Comparison of ENCODE assay signal across 9 mouse cellular contexts in genomic region chr2:113654583-113654982, GRCm38 (mm10).
DNase-seq lines count a peak whose midpoint lies in the region; ATAC-seq lines count a peak whose summit lies in the region.
"Had no signal": no experiment of that assay in that cellular context is flagged by ENCODE, and none has a peak within 500 bp of the region (broad histone marks: within the 10 kb centered on the region; RNA-seq: fewer than 3 reads in every experiment).

No protein-coding gene starts in this region.

- DNase-seq in kidney, adult 8-10 months, result no peak
- peak; percentile 53 for DNase-seq in adipocyte (ENCODE audit: low spot score)
- DNase-seq in cerebellum, adult 9-10 months, result peak; percentile 70
- DNase-seq in urinary bladder, adult 2 months (ENCODE audit: low spot score), result no peak
- no peak for DNase-seq in urinary bladder, postnatal 25 days (ENCODE audit: low spot score)
- no peak for DNase-seq in left cerebral cortex, postnatal 14 days (ENCODE audit: low spot score in 2 of 2)

- 0 out of 2 replicates have a peak, but pooled peaks have one; percentile 36 for ATAC-seq in kidney, embryonic 15.5 days (replicated peaks; ENCODE audit: low FRiP score)
- ATAC-seq in lung, embryonic 15.5 days (ENCODE audit: borderline replicate concordance, extremely low read depth, low FRiP score, low TSS enrichment), result peak; percentile 90

- H3K27me3 ChIP-seq in kidney, embryonic 15.5 days, result no peaks in the 10 kb centered on the region
- H3K27me3 ChIP-seq in lung, embryonic 15.5 days, result no peaks in the 10 kb centered on the region

- no peaks in the 10 kb centered on the region for H3K36me3 ChIP-seq in kidney, embryonic 15.5 days
- no peaks in the 10 kb centered on the region for H3K36me3 ChIP-seq in lung, embryonic 15.5 days
- H3K36me3 ChIP-seq: G1E had no signal

- no peak overlapping the region for H3K4me3 ChIP-seq in kidney, embryonic 15.5 days (replicated peaks)
- no peak overlapping the region for H3K4me3 ChIP-seq in lung, embryonic 15.5 days

- H3K9ac ChIP-seq in kidney, embryonic 15.5 days, result no peak overlapping the region
- H3K9ac ChIP-seq in lung, embryonic 15.5 days, result no peak overlapping the region

- H3K4me2 ChIP-seq in kidney, embryonic 15.5 days, result no peak overlapping the region
- H3K4me2 ChIP-seq in lung, embryonic 15.5 days, result no peak overlapping the region

- no peak overlapping the region for H3K27ac ChIP-seq in kidney, embryonic 15.5 days
- no peak overlapping the region for H3K27ac ChIP-seq in lung, embryonic 15.5 days

- H3K9me3 ChIP-seq in kidney, embryonic 15.5 days (replicated peaks), result no peaks in the 10 kb centered on the region
- no peaks in the 10 kb centered on the region for H3K9me3 ChIP-seq in lung, embryonic 15.5 days

- 0 out of 2 replicates have a peak, but pooled peaks cover 6% of the 10 kb centered on the region for H3K4me1 ChIP-seq in kidney, embryonic 15.5 days
- H3K4me1 ChIP-seq in lung, embryonic 15.5 days, result peaks cover 13% of the 10 kb centered on the region

- WGBS in kidney, embryonic 15.5 days, result 34% methylated on average over 6 of the region's 6 CpGs
- 22% methylated on average over 6 of the region's 6 CpGs for WGBS in lung, embryonic 15.5 days

- intact Hi-C loops in left cerebral cortex, postnatal 14 days (cut with DNase I), result no loop called here

Comparison
In these comparisons a context has a peak if more than half of its experiments do, and no peak if none do; other contexts are left out.
1. DNase-seq: peak in adipocyte (single experiment) and cerebellum, adult 9-10 months (single experiment); none in kidney, adult 8-10 months (0 of 2), urinary bladder, adult 2 months (single experiment), urinary bladder, postnatal 25 days (single experiment) and left cerebral cortex, postnatal 14 days (0 of 2).